Mouse (Mus musculus): ENCODE measurements around the gene Cog6. TPM values are rescaled to one million over a fixed set of nuclear protein-coding genes. Genes with fewer than 3 reads are reported as not detected.

Cog6 gene
- polyA plus RNA-seq, 1 experiment from 2014 or later: 57.3 TPM

DNA sequence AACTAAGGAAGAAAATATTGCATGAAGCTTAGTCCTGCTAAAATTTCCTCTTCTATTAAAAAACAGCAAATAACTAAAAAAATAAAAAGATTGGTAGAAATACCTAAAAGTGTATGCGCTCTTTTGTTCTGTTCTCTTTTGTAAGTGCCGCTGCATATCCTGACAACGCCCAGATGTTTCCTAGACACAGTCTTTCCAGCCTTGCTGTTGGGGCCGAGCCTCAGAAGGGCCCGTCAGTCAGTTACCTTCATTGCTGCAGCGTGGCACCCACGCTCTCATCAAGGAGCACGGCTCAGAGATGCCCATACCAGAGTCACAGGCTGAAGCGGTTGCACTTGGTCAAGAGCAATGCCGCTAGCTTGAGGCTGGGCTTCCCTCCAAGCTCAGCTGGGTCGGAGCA is 60.8 kb downstream of the Cog6 start:
- peaks cover 7% of the 10 kb centered on the region for H3K4me1 ChIP-seq
- H3K4me3 ChIP-seq: no peak overlapping the region
- no peak overlapping the region for H3K9ac ChIP-seq
- no peaks in the 10 kb centered on the region; the same call in 1 of the 2 replicates for H3K27me3 ChIP-seq
- H3K9me3 ChIP-seq (replicated peaks): peaks cover 5% of the 10 kb centered on the region; the same call in 1 of the 2 replicates
- 83% methylated on average over 11 of the region's 11 CpGs for WGBS
- H3K36me3 ChIP-seq: no peaks in the 10 kb centered on the region
- H3K27ac ChIP-seq: no peak overlapping the region
- no peak overlapping the region for H3K4me2 ChIP-seq (replicated peaks)
- no peak for ATAC-seq (ENCODE audit: low FRiP score)

DNA sequence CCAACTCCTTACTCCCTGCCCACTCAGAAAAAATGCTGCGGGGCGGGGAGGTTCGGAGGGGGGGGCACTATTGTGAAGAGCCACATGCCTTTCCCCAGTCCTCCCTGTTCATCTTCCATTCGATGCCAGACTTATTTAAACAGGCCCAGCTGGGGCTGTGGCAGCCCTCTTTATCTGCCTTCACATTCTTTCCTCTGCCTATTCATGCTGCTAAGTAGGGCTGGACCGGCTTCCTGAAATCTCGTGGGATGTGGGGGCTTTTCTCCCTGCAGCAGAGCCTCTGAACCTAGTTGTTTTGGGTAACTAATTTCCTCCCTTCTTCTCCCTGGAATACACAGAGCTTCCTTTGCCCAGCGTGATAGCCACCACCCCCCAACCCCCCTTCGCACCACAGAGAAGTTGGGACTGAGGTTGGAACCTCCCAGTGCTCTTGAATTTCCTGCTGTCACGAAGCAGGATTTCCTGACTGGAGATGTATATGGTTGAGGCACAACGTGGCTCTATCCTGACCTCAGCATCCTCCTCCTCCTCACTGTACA is 61.5 kb downstream of the Cog6 start:
- H3K27me3 ChIP-seq: no peaks in the 10 kb centered on the region; the same call in 1 of the 2 replicates
- H3K36me3 ChIP-seq: no peaks in the 10 kb centered on the region
- no peak overlapping the region for H3K27ac ChIP-seq
- no peak overlapping the region for H3K9ac ChIP-seq
- H3K4me3 ChIP-seq: no peak overlapping the region
- H3K9me3 ChIP-seq (replicated peaks): peaks cover 5% of the 10 kb centered on the region; the same call in 1 of the 2 replicates
- H3K4me2 ChIP-seq (replicated peaks): no peak overlapping the region
- H3K4me1 ChIP-seq: peaks cover 7% of the 10 kb centered on the region
- 0 out of 2 replicates have a peak, but pooled peaks have one; percentile 46 for ATAC-seq (ENCODE audit: low FRiP score)
- WGBS: 10% methylated on average over 10 of the region's 10 CpGs

GRCm38 (mm10) chr3:52954656-52955055 is 62.4 kb downstream of the Cog6 start:
- Histone ChIP-seq H3K4me2 (replicated peaks) (no peak overlapping the region), H3K27ac (no peak overlapping the region), H3K27me3 (no peaks in the 10 kb centered on the region; the same call in 1 of the 2 replicates), H3K4me1 (peaks cover 7% of the 10 kb centered on the region), H3K36me3 (no peaks in the 10 kb centered on the region), H3K4me3 (no peak overlapping the region), H3K9me3 (replicated peaks) (no peaks in the 10 kb centered on the region), H3K9ac (no peak overlapping the region)
- ATAC-seq (ENCODE audit: low FRiP score): no peak
- WGBS: 69% methylated on average over 9 of the region's 9 CpGs

GRCm38 (mm10) chr3:52953831-52954230 is 63.2 kb downstream of the Cog6 start:
- H3K4me2 ChIP-seq (replicated peaks): no peak overlapping the region
- WGBS: 91% methylated on average over 1 of the region's 1 CpGs
- no peaks in the 10 kb centered on the region; the same call in 1 of the 2 replicates for H3K27me3 ChIP-seq
- no peak overlapping the region for H3K9ac ChIP-seq
- no peak overlapping the region for H3K27ac ChIP-seq
- H3K36me3 ChIP-seq: no peaks in the 10 kb centered on the region
- ATAC-seq (ENCODE audit: low FRiP score): no peak
- peaks cover 7% of the 10 kb centered on the region for H3K4me1 ChIP-seq
- H3K4me3 ChIP-seq: no peak overlapping the region
- H3K9me3 ChIP-seq (replicated peaks): no peaks in the 10 kb centered on the region

- H3K4me1 ChIP-seq: no peaks in the 10 kb centered on the region
- no peaks in the 10 kb centered on the region for H3K9me3 ChIP-seq (replicated peaks)
- 94% methylated on average over 5 of the region's 5 CpGs for WGBS
- no peak overlapping the region for H3K9ac ChIP-seq
- H3K4me2 ChIP-seq (replicated peaks): no peak overlapping the region
- no peaks in the 10 kb centered on the region for H3K27me3 ChIP-seq
- H3K4me3 ChIP-seq: no peak overlapping the region
- H3K27ac ChIP-seq: no peak overlapping the region
- ATAC-seq (ENCODE audit: low FRiP score): no peak
- no peaks in the 10 kb centered on the region for H3K36me3 ChIP-seq
Measured at GRCm38 (mm10) chr3:52948824-52949223, 68.2 kb downstream of the Cog6 start.

DNA sequence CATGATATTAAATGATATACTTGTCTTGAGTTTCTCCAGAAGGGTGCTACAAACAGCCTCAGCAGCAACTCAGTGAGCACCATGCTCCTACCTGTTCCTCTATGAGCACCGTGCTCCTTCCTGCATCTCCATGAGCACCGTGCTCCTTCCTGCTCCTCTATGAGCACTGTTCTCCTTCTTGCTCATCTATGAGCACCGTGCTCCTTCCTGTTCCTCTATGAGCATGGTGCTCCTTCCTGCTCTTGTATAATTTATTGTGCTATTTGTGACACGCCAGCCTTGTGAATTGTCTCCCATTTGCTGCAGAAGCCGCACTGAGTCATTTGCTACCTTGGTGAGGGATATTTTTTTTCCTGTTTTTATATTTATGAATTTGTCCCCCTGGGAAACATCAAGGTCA is 69.6 kb downstream of the Cog6 start:
- Histone ChIP-seq H3K4me2 (replicated peaks) (no peak overlapping the region), H3K9me3 (replicated peaks) (no peaks in the 10 kb centered on the region), H3K4me1 (no peaks in the 10 kb centered on the region), H3K4me3 (no peak overlapping the region), H3K27ac (no peak overlapping the region), H3K27me3 (no peaks in the 10 kb centered on the region), H3K36me3 (no peaks in the 10 kb centered on the region), H3K9ac (no peak overlapping the region)
- 95% methylated on average over 5 of the region's 5 CpGs for WGBS
- ATAC-seq (ENCODE audit: low FRiP score): no peak

GRCm38 (mm10) chr3:52940832-52941468 is 76.1 kb downstream of the Cog6 start:
- WGBS: 54% methylated on average over 10 of the region's 10 CpGs
- no peak overlapping the region for H3K4me3 ChIP-seq
- H3K4me1 ChIP-seq: peaks cover 8% of the 10 kb centered on the region; the same call in 1 of the 2 replicates
- H3K27ac ChIP-seq: no peak overlapping the region
- H3K36me3 ChIP-seq: no peaks in the 10 kb centered on the region
- no peak overlapping the region for H3K9ac ChIP-seq
- H3K9me3 ChIP-seq (replicated peaks): no peaks in the 10 kb centered on the region
- ATAC-seq (ENCODE audit: low FRiP score): no peak
- H3K27me3 ChIP-seq: no peaks in the 10 kb centered on the region
- H3K4me2 ChIP-seq (replicated peaks): no peak overlapping the region

DNA sequence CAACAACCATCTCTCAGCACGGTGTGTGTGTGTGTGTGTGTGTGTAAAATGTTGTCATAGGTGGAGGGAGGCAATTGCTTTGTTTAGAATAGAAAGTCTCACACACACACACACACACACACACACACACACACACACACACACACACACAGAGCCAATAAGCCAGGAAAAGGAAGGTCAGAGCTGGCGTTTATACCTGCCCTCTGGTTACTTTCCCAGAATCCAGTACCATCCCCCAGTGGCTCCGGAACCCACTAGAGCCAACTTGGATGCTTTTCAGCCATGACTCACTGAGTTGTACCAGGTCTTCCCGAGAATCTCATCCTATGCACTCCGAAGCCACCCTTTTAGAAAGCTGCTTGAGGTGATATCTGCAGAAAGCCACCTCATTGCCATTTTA is 78.6 kb downstream of the Cog6 start:
- Histone ChIP-seq H3K27me3 (no peaks in the 10 kb centered on the region), H3K9me3 (replicated peaks) (no peaks in the 10 kb centered on the region), H3K27ac (no peak overlapping the region), H3K4me1 (peaks cover 8% of the 10 kb centered on the region; the same call in 1 of the 2 replicates), H3K4me2 (replicated peaks) (no peak overlapping the region), H3K9ac (no peak overlapping the region), H3K36me3 (no peaks in the 10 kb centered on the region), H3K4me3 (no peak overlapping the region)
- WGBS: 80% methylated on average over 5 of the region's 5 CpGs
- no peak for ATAC-seq (ENCODE audit: low FRiP score)

DNA sequence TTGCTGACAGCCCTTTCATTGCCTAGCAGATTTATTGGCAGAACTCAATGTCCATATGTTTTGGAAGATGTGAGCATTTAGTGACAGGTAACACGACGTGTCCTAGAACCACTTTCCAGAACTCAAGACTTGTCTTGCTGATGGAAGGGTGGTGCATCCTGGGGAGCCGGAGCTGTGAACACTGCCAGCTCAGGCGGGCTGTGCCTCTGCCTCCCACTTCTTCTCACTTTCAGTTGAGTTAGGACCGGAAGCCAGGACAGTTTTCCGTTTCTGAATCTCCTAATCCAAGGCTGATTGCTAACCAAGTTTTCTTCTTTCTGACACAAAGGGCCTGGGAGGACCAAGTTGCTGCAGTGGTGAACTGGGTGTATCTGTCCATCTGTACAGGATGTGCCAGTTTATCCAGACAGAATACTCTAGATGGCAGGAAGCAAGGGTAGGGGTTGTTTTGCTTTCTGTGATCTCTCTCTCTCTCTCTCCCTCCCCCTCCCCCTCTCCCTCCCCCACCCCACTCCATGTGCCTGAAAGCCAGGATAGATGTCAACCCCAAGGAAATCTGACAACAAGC is 79.2 kb downstream of the Cog6 start:
- Histone ChIP-seq H3K9me3 (replicated peaks) (no peaks in the 10 kb centered on the region), H3K27me3 (no peaks in the 10 kb centered on the region), H3K4me3 (no peak overlapping the region), H3K36me3 (no peaks in the 10 kb centered on the region), H3K4me1 (peaks cover 8% of the 10 kb centered on the region; the same call in 1 of the 2 replicates), H3K9ac (no peak overlapping the region), H3K4me2 (replicated peaks) (no peak overlapping the region), H3K27ac (no peak overlapping the region)
- WGBS: 82% methylated on average over 6 of the region's 6 CpGs
- no peak for ATAC-seq (ENCODE audit: low FRiP score)

DNA sequence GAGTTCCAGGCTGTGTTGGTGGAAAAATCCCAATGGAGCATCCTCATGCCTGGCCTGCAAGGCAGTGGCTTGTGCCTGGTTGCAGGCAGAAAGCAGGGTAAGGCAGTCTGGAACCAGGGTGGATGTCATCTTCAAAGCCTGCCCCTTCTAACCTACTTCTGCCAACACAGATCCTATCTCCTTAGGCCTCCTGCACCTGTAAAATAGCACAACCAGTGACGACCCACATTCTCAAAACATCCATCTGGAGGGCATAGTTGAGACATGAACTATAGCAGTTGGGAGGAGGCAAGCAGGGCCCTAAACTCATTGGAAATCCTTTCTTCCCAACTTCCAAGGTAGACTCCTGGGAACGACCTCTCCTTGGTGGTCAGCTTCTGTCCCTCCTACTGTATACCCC is 85.1 kb downstream of the Cog6 start:
- Histone ChIP-seq H3K27ac (no peak overlapping the region), H3K27me3 (no peaks in the 10 kb centered on the region), H3K9ac (no peak overlapping the region), H3K4me3 (no peak overlapping the region), H3K4me1 (no peaks in the 10 kb centered on the region), H3K4me2 (replicated peaks) (no peak overlapping the region), H3K9me3 (replicated peaks) (no peaks in the 10 kb centered on the region), H3K36me3 (no peaks in the 10 kb centered on the region)
- WGBS: 82% methylated on average over 2 of the region's 2 CpGs
- no peak for ATAC-seq (ENCODE audit: low FRiP score)
